Mouse (Mus musculus): ENCODE results near the gene Klhl7. TPM values are rescaled to one million over a fixed set of nuclear protein-coding genes. Genes with fewer than 3 reads are reported as not detected.

Gene Klhl7
- polyA plus RNA-seq, 1 experiment from 2014 or later, result 52.3 TPM

DNA sequence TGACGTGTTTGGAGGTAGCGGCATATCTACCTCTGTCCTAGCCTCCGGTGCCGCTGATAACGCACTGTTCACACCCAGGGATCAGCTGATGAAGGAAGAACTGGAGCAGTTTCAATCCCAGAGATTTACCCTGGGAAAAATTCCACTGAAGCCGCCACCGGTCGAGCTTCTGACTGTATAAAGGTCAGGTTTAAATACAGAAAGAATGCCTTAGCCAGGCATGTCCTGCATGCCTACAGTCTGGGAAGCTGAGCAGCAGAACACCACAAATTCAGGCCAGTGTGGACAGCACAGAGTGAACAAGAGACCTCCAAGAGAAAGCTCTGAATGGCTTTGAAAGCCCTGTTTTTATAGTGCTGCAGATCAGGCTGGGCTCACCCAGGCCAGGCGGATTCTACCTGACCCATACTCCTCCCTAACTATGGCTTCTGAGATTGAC is 81.9 kb downstream of the Klhl7 start:
- 0 out of 2 replicates have a peak, but pooled peaks cover 7% of the 10 kb centered on the region for H3K9me3 ChIP-seq (replicated peaks; ENCODE audit: control insufficient read depth, low read length)
- H3K4me1 ChIP-seq (ENCODE audit: control insufficient read depth, insufficient read depth, low read length), result no peaks in the 10 kb centered on the region
- WGBS, result 83% methylated on average over 9 of the region's 9 CpGs
- H3K27ac ChIP-seq (ENCODE audit: low read length), result no peak overlapping the region
- no peak for ATAC-seq (ENCODE audit: insufficient read depth, low FRiP score)
- no peak overlapping the region for H3K4me3 ChIP-seq (replicated peaks; ENCODE audit: low read length)
- no peak overlapping the region for H3K9ac ChIP-seq (ENCODE audit: low read length)
- H3K27me3 ChIP-seq (ENCODE audit: control insufficient read depth, insufficient read depth, low read length), result no peaks in the 10 kb centered on the region
- peaks cover 11% of the 10 kb centered on the region for H3K36me3 ChIP-seq (ENCODE audit: control insufficient read depth, insufficient read depth, low read length)
- H3K4me2 ChIP-seq (ENCODE audit: low read depth, low read length), result no peak overlapping the region

GRCm38 (mm10) chr5:24183096-24183495 is 82.7 kb downstream of the Klhl7 start:
- 93% methylated on average over 6 of the region's 6 CpGs for WGBS

GRCm38 (mm10) chr5:24184011-24184410 is 83.6 kb downstream of the Klhl7 start:
- H3K4me3 ChIP-seq (replicated peaks; ENCODE audit: low read length), result no peak overlapping the region
- no peak overlapping the region for H3K27ac ChIP-seq (ENCODE audit: low read length)
- 96% methylated on average over 5 of the region's 5 CpGs for WGBS
- H3K4me1 ChIP-seq (ENCODE audit: control insufficient read depth, insufficient read depth, low read length), result no peaks in the 10 kb centered on the region
- no peak for ATAC-seq (ENCODE audit: insufficient read depth, low FRiP score)
- H3K36me3 ChIP-seq (ENCODE audit: control insufficient read depth, insufficient read depth, low read length), result peaks cover 11% of the 10 kb centered on the region
- no peaks in the 10 kb centered on the region for H3K27me3 ChIP-seq (ENCODE audit: control insufficient read depth, insufficient read depth, low read length)
- H3K9me3 ChIP-seq (replicated peaks; ENCODE audit: control insufficient read depth, low read length), result 0 out of 2 replicates have a peak, but pooled peaks cover 7% of the 10 kb centered on the region
- no peak overlapping the region for H3K4me2 ChIP-seq (ENCODE audit: low read depth, low read length)
- no peak overlapping the region for H3K9ac ChIP-seq (ENCODE audit: low read length)

More at GRCm38 (mm10) chr5:24183096-24183495, 82.7 kb downstream of the Klhl7 start:
- Histone ChIP-seq H3K9ac (ENCODE audit: low read length) (no peak overlapping the region), H3K4me2 (ENCODE audit: low read depth, low read length) (no peak overlapping the region), H3K4me3 (replicated peaks; ENCODE audit: low read length) (no peak overlapping the region), H3K36me3 (ENCODE audit: control insufficient read depth, insufficient read depth, low read length) (peaks cover 11% of the 10 kb centered on the region), H3K4me1 (ENCODE audit: control insufficient read depth, insufficient read depth, low read length) (no peaks in the 10 kb centered on the region), H3K27me3 (ENCODE audit: control insufficient read depth, insufficient read depth, low read length) (no peaks in the 10 kb centered on the region), H3K9me3 (replicated peaks; ENCODE audit: control insufficient read depth, low read length) (0 out of 2 replicates have a peak, but pooled peaks cover 7% of the 10 kb centered on the region), H3K27ac (ENCODE audit: low read length) (no peak overlapping the region)
- ATAC-seq (ENCODE audit: insufficient read depth, low FRiP score), result no peak

DNA sequence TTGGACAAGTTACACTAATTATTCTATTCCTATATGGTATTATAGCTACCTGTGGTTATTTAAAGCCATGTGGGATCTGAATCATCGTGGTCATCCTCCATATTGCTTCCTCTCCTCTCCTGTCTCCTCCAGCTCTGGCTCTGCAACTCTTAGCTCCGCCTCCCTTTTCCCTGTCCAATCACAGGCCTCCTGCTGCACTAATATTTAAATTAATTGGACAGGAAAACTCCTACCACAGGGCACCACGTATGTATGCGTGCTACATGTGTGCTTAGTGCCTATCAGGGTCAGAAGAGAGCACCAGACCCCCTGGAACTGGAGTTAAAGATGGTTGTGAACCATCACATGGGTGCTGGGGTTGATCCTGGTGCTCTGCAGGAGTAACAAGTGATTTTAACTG is 88.1 kb downstream of the Klhl7 start:
- Histone ChIP-seq H3K9ac (ENCODE audit: low read length) (no peak overlapping the region), H3K4me1 (ENCODE audit: control insufficient read depth, insufficient read depth, low read length) (no peaks in the 10 kb centered on the region), H3K36me3 (ENCODE audit: control insufficient read depth, insufficient read depth, low read length) (peaks cover 6% of the 10 kb centered on the region; the same call in 1 of the 2 replicates), H3K4me3 (replicated peaks; ENCODE audit: low read length) (no peak overlapping the region), H3K27ac (ENCODE audit: low read length) (no peak overlapping the region), H3K4me2 (ENCODE audit: low read depth, low read length) (no peak overlapping the region), H3K27me3 (ENCODE audit: control insufficient read depth, insufficient read depth, low read length) (no peaks in the 10 kb centered on the region), H3K9me3 (replicated peaks; ENCODE audit: control insufficient read depth, low read length) (0 out of 2 replicates have a peak, but pooled peaks cover 7% of the 10 kb centered on the region)
- no peak for ATAC-seq (ENCODE audit: insufficient read depth, low FRiP score)
- 58% methylated on average over 4 of the region's 4 CpGs for WGBS

DNA sequence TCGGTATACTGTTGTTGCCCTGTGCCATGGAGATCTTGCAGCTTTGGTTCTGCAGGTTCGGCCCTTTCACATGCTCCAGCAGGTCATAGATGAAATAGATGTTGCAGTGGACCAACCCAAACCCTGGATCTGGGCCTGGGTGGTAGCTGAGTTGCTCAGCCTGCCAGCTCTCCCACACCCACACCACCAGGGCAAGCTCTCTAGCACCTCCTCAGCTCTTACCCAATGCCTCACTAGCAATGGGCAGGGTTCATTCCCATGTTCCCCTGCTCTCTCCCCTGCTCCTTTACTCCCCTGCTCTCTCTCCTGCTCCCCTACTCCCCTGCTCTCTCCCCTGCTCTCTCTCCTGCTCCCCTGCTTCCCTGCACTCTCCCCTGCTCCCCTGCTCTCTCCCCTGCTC is 91.4 kb downstream of the Klhl7 start:
- ATAC-seq (ENCODE audit: insufficient read depth, low FRiP score), result no peak
- H3K4me1 ChIP-seq (ENCODE audit: control insufficient read depth, insufficient read depth, low read length), result no peaks in the 10 kb centered on the region
- H3K4me2 ChIP-seq (ENCODE audit: low read depth, low read length), result no peak overlapping the region
- no peak overlapping the region for H3K27ac ChIP-seq (ENCODE audit: low read length)
- no peaks in the 10 kb centered on the region for H3K36me3 ChIP-seq (ENCODE audit: control insufficient read depth, insufficient read depth, low read length)
- H3K27me3 ChIP-seq (ENCODE audit: control insufficient read depth, insufficient read depth, low read length), result no peaks in the 10 kb centered on the region
- H3K9me3 ChIP-seq (replicated peaks; ENCODE audit: control insufficient read depth, low read length), result no peaks in the 10 kb centered on the region
- H3K4me3 ChIP-seq (replicated peaks; ENCODE audit: low read length), result no peak overlapping the region
- WGBS, result 80% methylated on average over 2 of the region's 2 CpGs
- no peak overlapping the region for H3K9ac ChIP-seq (ENCODE audit: low read length)

- no peaks in the 10 kb centered on the region for H3K36me3 ChIP-seq (ENCODE audit: control insufficient read depth, insufficient read depth, low read length)
- no peak overlapping the region for H3K27ac ChIP-seq (ENCODE audit: low read length)
- no peak for ATAC-seq (ENCODE audit: insufficient read depth, low FRiP score)
- no peaks in the 10 kb centered on the region for H3K9me3 ChIP-seq (replicated peaks; ENCODE audit: control insufficient read depth, low read length)
- H3K9ac ChIP-seq (ENCODE audit: low read length), result no peak overlapping the region
- 72% methylated on average over 4 of the region's 4 CpGs for WGBS
- no peaks in the 10 kb centered on the region for H3K27me3 ChIP-seq (ENCODE audit: control insufficient read depth, insufficient read depth, low read length)
- H3K4me2 ChIP-seq (ENCODE audit: low read depth, low read length), result no peak overlapping the region
- H3K4me1 ChIP-seq (ENCODE audit: control insufficient read depth, insufficient read depth, low read length), result no peaks in the 10 kb centered on the region
- no peak overlapping the region for H3K4me3 ChIP-seq (replicated peaks; ENCODE audit: low read length)
Measured at GRCm38 (mm10) chr5:24201006-24201405, 100.6 kb downstream of the Klhl7 start.

GRCm38 (mm10) chr5:24202492-24202891 is 102.1 kb downstream of the Klhl7 start:
- no peak overlapping the region for H3K4me2 ChIP-seq (ENCODE audit: low read depth, low read length)
- 83% methylated on average over 5 of the region's 5 CpGs for WGBS
- ATAC-seq (ENCODE audit: insufficient read depth, low FRiP score), result no peak

DNA sequence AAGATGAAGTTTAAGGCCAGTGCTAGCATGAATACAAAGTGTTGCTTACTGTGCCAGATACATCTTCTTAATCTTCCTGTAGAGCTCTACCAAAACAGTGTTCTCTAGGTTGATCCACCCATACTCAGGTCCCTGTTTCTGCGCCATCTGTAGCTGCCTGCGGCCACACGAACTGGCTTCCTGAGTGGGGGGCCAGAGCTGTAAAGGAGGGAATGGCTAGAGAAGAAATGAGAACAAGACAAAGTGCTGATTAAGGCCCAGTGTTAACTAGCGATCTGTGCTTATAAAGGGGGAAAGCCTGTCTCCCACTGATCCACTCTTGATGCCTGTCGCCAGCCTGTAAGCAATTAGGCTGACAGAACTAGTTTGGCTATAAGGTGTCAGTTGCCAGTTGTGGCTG is 102.9 kb downstream of the Klhl7 start:
- Histone ChIP-seq H3K9ac (ENCODE audit: low read length) (no peak overlapping the region), H3K4me1 (ENCODE audit: control insufficient read depth, insufficient read depth, low read length) (no peaks in the 10 kb centered on the region), H3K27ac (ENCODE audit: low read length) (no peak overlapping the region), H3K9me3 (replicated peaks; ENCODE audit: control insufficient read depth, low read length) (no peaks in the 10 kb centered on the region), H3K36me3 (ENCODE audit: control insufficient read depth, insufficient read depth, low read length) (no peaks in the 10 kb centered on the region), H3K4me3 (replicated peaks; ENCODE audit: low read length) (no peak overlapping the region), H3K27me3 (ENCODE audit: control insufficient read depth, insufficient read depth, low read length) (no peaks in the 10 kb centered on the region), H3K4me2 (ENCODE audit: low read depth, low read length) (no peak overlapping the region)
- 74% methylated on average over 5 of the region's 5 CpGs for WGBS
- ATAC-seq (ENCODE audit: insufficient read depth, low FRiP score), result no peak

More at GRCm38 (mm10) chr5:24202492-24202891, 102.1 kb downstream of the Klhl7 start:
- Histone ChIP-seq H3K4me3 (replicated peaks; ENCODE audit: low read length) (no peak overlapping the region), H3K27ac (ENCODE audit: low read length) (no peak overlapping the region), H3K27me3 (ENCODE audit: control insufficient read depth, insufficient read depth, low read length) (no peaks in the 10 kb centered on the region), H3K36me3 (ENCODE audit: control insufficient read depth, insufficient read depth, low read length) (no peaks in the 10 kb centered on the region), H3K9me3 (replicated peaks; ENCODE audit: control insufficient read depth, low read length) (no peaks in the 10 kb centered on the region), H3K4me1 (ENCODE audit: control insufficient read depth, insufficient read depth, low read length) (no peaks in the 10 kb centered on the region), H3K9ac (ENCODE audit: low read length) (no peak overlapping the region)

- Histone ChIP-seq H3K9me3 (replicated peaks; ENCODE audit: control insufficient read depth, low read length) (no peaks in the 10 kb centered on the region), H3K4me2 (ENCODE audit: low read depth, low read length) (no peak overlapping the region), H3K9ac (ENCODE audit: low read length) (no peak overlapping the region), H3K27ac (ENCODE audit: low read length) (no peak overlapping the region), H3K36me3 (ENCODE audit: control insufficient read depth, insufficient read depth, low read length) (no peaks in the 10 kb centered on the region), H3K27me3 (ENCODE audit: control insufficient read depth, insufficient read depth, low read length) (no peaks in the 10 kb centered on the region), H3K4me1 (ENCODE audit: control insufficient read depth, insufficient read depth, low read length) (no peaks in the 10 kb centered on the region), H3K4me3 (replicated peaks; ENCODE audit: low read length) (no peak overlapping the region)
- no peak for ATAC-seq (ENCODE audit: insufficient read depth, low FRiP score)
- WGBS, result 51% methylated on average over 10 of the region's 10 CpGs
Measured at GRCm38 (mm10) chr5:24207965-24208364, 107.6 kb downstream of the Klhl7 start.

All from stomach, embryonic 16.5 days (tissue).